Mouse (Mus musculus) lung, postnatal 36 days (tissue): ENCODE results near the gene Egfl7.

Source experiments
- DNase-seq: peaks from one replicate; pipeline ENCODE4 v3.0.0; 2022; ENCODE audit warnings: mixed read lengths

The Egfl7 gene

GRCm38 (mm10) chr2:26617331-26617730 is 37.5 kb downstream of the Egfl7 start:
- no peak for DNase-seq

- DNase-seq: no peak
Observed at GRCm38 (mm10) chr2:26617928-26618327, 38.1 kb downstream of the Egfl7 start.

GRCm38 (mm10) chr2:26621246-26621645 is 41.4 kb downstream of the Egfl7 start:
- DNase-seq: no peak

- no peak for DNase-seq
Observed at GRCm38 (mm10) chr2:26622984-26623383, 43.2 kb downstream of the Egfl7 start.

- DNase-seq: no peak
Observed at GRCm38 (mm10) chr2:26625419-26625818, 45.6 kb downstream of the Egfl7 start.

- DNase-seq: peak; percentile 70
Observed at GRCm38 (mm10) chr2:26626081-26626480, 46.3 kb downstream of the Egfl7 start.

- DNase-seq: peak; percentile 82
Observed at GRCm38 (mm10) chr2:26627921-26628739, 48.3 kb downstream of the Egfl7 start, which contains the start of gene Fam69b. Gene Fam69b, plus strand, starts transcription at chr2:26628457.

- no peak for DNase-seq
Observed at GRCm38 (mm10) chr2:26628792-26629437, 49.1 kb downstream of the Egfl7 start.

- DNase-seq: no peak
Observed at GRCm38 (mm10) chr2:26632541-26633395, 53.0 kb downstream of the Egfl7 start.

- DNase-seq: no peak
Observed at GRCm38 (mm10) chr2:26633953-26634530, 54.2 kb downstream of the Egfl7 start.

- DNase-seq: peak; percentile 26
Observed at GRCm38 (mm10) chr2:26634629-26635488, 55.0 kb downstream of the Egfl7 start.

- DNase-seq: no peak
Observed at GRCm38 (mm10) chr2:26635489-26636324, 55.9 kb downstream of the Egfl7 start.

- no peak for DNase-seq
Observed at GRCm38 (mm10) chr2:26636325-26636635, 56.5 kb downstream of the Egfl7 start.

GRCm38 (mm10) chr2:26637316-26637932 is 57.6 kb downstream of the Egfl7 start:
- no peak for DNase-seq

- no peak for DNase-seq
Observed at GRCm38 (mm10) chr2:26638039-26638438, 58.2 kb downstream of the Egfl7 start.

GRCm38 (mm10) chr2:26638572-26638971 is 58.8 kb downstream of the Egfl7 start:
- no peak for DNase-seq

- peak; percentile 76 for DNase-seq
Observed at GRCm38 (mm10) chr2:26639083-26639482, 59.3 kb downstream of the Egfl7 start.

GRCm38 (mm10) chr2:26639838-26640830 is 60.3 kb downstream of the Egfl7 start:
- DNase-seq: peak; percentile 98

GRCm38 (mm10) chr2:26641006-26641647 is 61.3 kb downstream of the Egfl7 start:
- no peak for DNase-seq
